Mouse (Mus musculus): Measurements from ENCODE around the gene Vps25. TPM values are rescaled to one million over a fixed set of nuclear protein-coding genes. Genes with fewer than 3 reads are reported as not detected.
A peak's percentile ranks its signal among the peaks of the same experiment; 100 is the strongest.

The Vps25 gene
- polyA plus RNA-seq, 1 experiment from 2014 or later, result 133 TPM

DNA sequence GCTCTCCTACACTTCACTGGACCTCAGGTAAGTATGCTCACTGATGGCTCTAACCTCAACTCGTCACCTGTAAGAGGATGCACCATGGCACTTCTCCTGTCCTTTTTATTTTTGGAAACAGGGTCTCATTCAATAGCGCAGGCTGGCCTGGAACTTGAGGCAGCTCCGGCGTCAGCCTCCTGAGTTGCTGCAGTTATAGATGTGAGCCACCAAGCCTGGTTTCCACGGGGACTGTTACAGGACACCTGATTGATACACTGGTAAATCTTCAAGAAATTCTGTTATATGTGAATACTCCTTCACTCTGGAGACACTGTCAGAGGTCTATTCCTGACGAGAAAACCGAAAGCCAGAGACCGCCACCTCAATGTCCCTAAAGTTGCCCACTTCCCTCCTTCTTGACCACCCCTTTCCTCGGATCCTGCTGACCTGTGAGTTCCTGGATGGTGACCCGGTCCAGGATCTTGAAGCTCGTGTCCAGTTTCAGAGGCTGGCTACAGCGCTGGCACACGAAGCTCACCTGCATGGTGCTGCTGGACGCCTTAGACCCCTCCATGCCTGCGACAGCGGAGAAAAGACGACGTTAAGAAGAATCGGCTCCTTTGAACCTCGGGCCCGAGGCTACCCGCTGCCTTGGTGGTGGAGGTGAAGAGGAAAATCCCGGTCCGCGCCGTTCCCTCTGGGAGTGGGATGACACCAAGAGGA lies 47.9 kb downstream of the Vps25 start:
- Histone ChIP-seq H3K4me2 (replicated peaks) (peak overlapping the region; percentile 99), H3K27ac (peak overlapping the region; percentile 52), H3K4me1 (replicated peaks; ENCODE audit: control insufficient read depth, insufficient read depth, low read length) (peaks cover 12% of the 10 kb centered on the region), H3K9ac (peak overlapping the region; percentile 90), H3K36me3 (replicated peaks; ENCODE audit: control insufficient read depth, insufficient read depth) (peaks cover 29% of the 10 kb centered on the region), H3K9me3 (ENCODE audit: control insufficient read depth, low read length) (no peaks in the 10 kb centered on the region), H3K27me3 (ENCODE audit: control insufficient read depth, insufficient read depth, low read length) (no peaks in the 10 kb centered on the region), H3K4me3 (replicated peaks; ENCODE audit: low read length) (peak overlapping the region; percentile 65)
- DNase-seq (ENCODE audit: low spot score), result no peak
- 13% methylated on average over 26 of the region's 26 CpGs for WGBS
- no peak for ATAC-seq (ENCODE audit: low FRiP score)

DNA sequence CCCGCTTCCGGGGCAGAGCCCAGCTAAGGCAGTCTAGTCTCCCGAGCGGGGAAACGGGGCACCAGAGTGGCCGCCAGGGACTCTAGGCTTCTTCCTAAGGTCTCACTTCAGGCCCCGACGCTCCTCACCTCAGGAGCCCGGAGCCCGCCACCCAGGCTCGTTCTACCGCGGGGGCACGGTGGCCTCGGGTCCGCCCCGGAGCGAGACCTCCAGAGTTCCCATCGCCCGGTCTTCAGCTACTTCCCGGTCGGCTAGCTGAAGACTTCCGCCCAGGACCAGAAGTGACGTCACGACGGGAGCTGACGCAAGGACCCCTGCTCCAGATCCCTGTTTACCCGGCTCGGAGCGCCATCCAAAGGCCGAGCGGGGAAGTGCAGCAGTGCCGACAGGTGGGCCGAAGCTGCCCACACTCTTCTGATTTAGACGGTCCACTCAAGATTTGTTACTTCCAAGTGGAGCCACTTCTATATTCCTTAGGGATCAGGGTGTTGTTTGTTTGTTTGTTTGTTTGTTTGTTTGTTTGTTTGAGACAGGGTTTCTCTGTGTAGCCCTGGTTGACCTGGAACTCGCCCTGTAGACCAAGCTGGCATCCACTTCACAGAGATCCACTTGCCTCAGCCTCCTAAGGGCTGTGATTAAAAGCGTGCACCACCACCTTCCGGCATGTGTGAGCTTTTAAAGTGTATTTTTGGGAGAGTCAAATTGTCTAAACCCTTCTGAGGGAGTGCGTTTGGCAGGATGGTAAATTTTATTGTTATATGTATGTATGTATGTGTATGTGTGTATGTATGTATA lies 48.7 kb downstream of the Vps25 start, which contains the start of gene Becn1:
Gene Becn1 (minus strand): TSS at position 283 of the 795 bp plus-strand sequence.
- WGBS, result 6% methylated on average over 39 of the region's 39 CpGs
- H3K27me3 ChIP-seq (ENCODE audit: control insufficient read depth, insufficient read depth, low read length), result no peaks in the 10 kb centered on the region
- peaks cover 25% of the 10 kb centered on the region for H3K36me3 ChIP-seq (replicated peaks; ENCODE audit: control insufficient read depth, insufficient read depth)
- no peaks in the 10 kb centered on the region for H3K9me3 ChIP-seq (ENCODE audit: control insufficient read depth, low read length)
- H3K4me2 ChIP-seq (replicated peaks), result peak within 1 kb of the TSS; percentile 99
- H3K27ac ChIP-seq, result peak within 1 kb of the TSS; percentile 52
- DNase-seq (ENCODE audit: low spot score), result peak; percentile 99
- ATAC-seq (ENCODE audit: low FRiP score), result peak; percentile 94
- H3K4me1 ChIP-seq (replicated peaks; ENCODE audit: control insufficient read depth, insufficient read depth, low read length), result peaks cover 12% of the 10 kb centered on the region
- peak within 1 kb of the TSS; percentile 90 for H3K9ac ChIP-seq
- H3K4me3 ChIP-seq (replicated peaks; ENCODE audit: low read length), result peak within 1 kb of the TSS; percentile 65

- no peak overlapping the region for H3K4me2 ChIP-seq (replicated peaks)
- DNase-seq (ENCODE audit: low spot score), result no peak
- ATAC-seq (ENCODE audit: low FRiP score), result no peak
- no peaks in the 10 kb centered on the region for H3K9me3 ChIP-seq (ENCODE audit: control insufficient read depth, low read length)
- no peaks in the 10 kb centered on the region for H3K4me1 ChIP-seq (replicated peaks; ENCODE audit: control insufficient read depth, insufficient read depth, low read length)
- no peaks in the 10 kb centered on the region for H3K36me3 ChIP-seq (replicated peaks; ENCODE audit: control insufficient read depth, insufficient read depth)
- 48% methylated on average over 5 of the region's 5 CpGs for WGBS
- H3K27ac ChIP-seq, result no peak overlapping the region
- H3K4me3 ChIP-seq (replicated peaks; ENCODE audit: low read length), result no peak overlapping the region
- no peaks in the 10 kb centered on the region for H3K27me3 ChIP-seq (ENCODE audit: control insufficient read depth, insufficient read depth, low read length)
- no peak overlapping the region for H3K9ac ChIP-seq
These were observed 54.2 kb downstream of the Vps25 start for GRCm38 (mm10) chr11:101307744-101308143.

Other genes with a start within 250 kb of the Vps25 start
- gene Atp6v0a1, start 244.3 kb upstream of the Vps25 start, polyA plus RNA-seq (2014; fragmentation: Nextera tagmentation; extraction: Ambion mirVana), result 143 and 152 TPM in 2 replicates
- 10.2 and 11.3 TPM in 2 replicates for gene Naglu, start 183.7 kb upstream of the Vps25 start, polyA plus RNA-seq (2014; fragmentation: Nextera tagmentation; extraction: Ambion mirVana)
- gene Hsd17b1, start 175.3 kb upstream of the Vps25 start, polyA plus RNA-seq (2014; fragmentation: Nextera tagmentation; extraction: Ambion mirVana), result 0.31 TPM in 1 of 2 replicates, not detected in the other
- 37.2 and 45.3 TPM in 2 replicates for gene Coasy, start 171.1 kb upstream of the Vps25 start, polyA plus RNA-seq (2014; fragmentation: Nextera tagmentation; extraction: Ambion mirVana)
- 84.0 and 86.6 TPM in 2 replicates for gene Mlx, start 166.4 kb upstream of the Vps25 start, polyA plus RNA-seq (2014; fragmentation: Nextera tagmentation; extraction: Ambion mirVana)
- gene Psmc3ip, start 158.3 kb upstream of the Vps25 start, polyA plus RNA-seq (2014; fragmentation: Nextera tagmentation; extraction: Ambion mirVana), result 16.4 and 20.7 TPM in 2 replicates
- 13.0 and 14.2 TPM in 2 replicates for gene Retreg3, start 133.8 kb upstream of the Vps25 start, polyA plus RNA-seq (2014; fragmentation: Nextera tagmentation; extraction: Ambion mirVana)
- gene Tubg1, start 133.8 kb upstream of the Vps25 start, polyA plus RNA-seq (2014; fragmentation: Nextera tagmentation; extraction: Ambion mirVana), result 64.0 and 64.1 TPM in 2 replicates
- 48.6 and 50.6 TPM in 2 replicates for gene Tubg2, start 97.8 kb upstream of the Vps25 start, polyA plus RNA-seq (2014; fragmentation: Nextera tagmentation; extraction: Ambion mirVana)
- 6.0 and 6.5 TPM in 2 replicates for gene Cntnap1, start 83.2 kb upstream of the Vps25 start, polyA plus RNA-seq (2014; fragmentation: Nextera tagmentation; extraction: Ambion mirVana)
- gene Plekhh3, start 82.4 kb upstream of the Vps25 start, polyA plus RNA-seq (2014; fragmentation: Nextera tagmentation; extraction: Ambion mirVana), result 7.7 and 9.5 TPM in 2 replicates
- gene Ccr10, start 78.3 kb upstream of the Vps25 start, polyA plus RNA-seq (2014; fragmentation: Nextera tagmentation; extraction: Ambion mirVana), result 0.23 and 0.25 TPM in 2 replicates
- 26.9 and 37.2 TPM in 2 replicates for gene Ezh1, start 27.2 kb upstream of the Vps25 start, polyA plus RNA-seq (2014; fragmentation: Nextera tagmentation; extraction: Ambion mirVana)
- 102 and 117 TPM in 2 replicates for gene Ramp2, start 7.7 kb upstream of the Vps25 start, polyA plus RNA-seq (2014; fragmentation: Nextera tagmentation; extraction: Ambion mirVana)
- gene Wnk4, start 6.9 kb downstream of the Vps25 start, polyA plus RNA-seq (2014; fragmentation: Nextera tagmentation; extraction: Ambion mirVana), result 5.3 and 6.0 TPM in 2 replicates
- 0.42 and 0.91 TPM in 2 replicates for gene Cntd1, start 25.3 kb downstream of the Vps25 start, polyA plus RNA-seq (2014; fragmentation: Nextera tagmentation; extraction: Ambion mirVana)
- 242 and 256 TPM in 2 replicates for gene Coa3, start 25.4 kb downstream of the Vps25 start, polyA plus RNA-seq (2014; fragmentation: Nextera tagmentation; extraction: Ambion mirVana)
- 172 and 176 TPM in 2 replicates for gene Becn1, start 48.6 kb downstream of the Vps25 start, polyA plus RNA-seq (2014; fragmentation: Nextera tagmentation; extraction: Ambion mirVana)
- gene Psme3, start 62.5 kb downstream of the Vps25 start, polyA plus RNA-seq (2014; fragmentation: Nextera tagmentation; extraction: Ambion mirVana), result 89.7 and 97.3 TPM in 2 replicates
- gene Aoc2, start 71.4 kb downstream of the Vps25 start, polyA plus RNA-seq (2014; fragmentation: Nextera tagmentation; extraction: Ambion mirVana), result 1.3 and 1.6 TPM in 2 replicates
- gene Aoc3, start 76.9 kb downstream of the Vps25 start, polyA plus RNA-seq (2014; fragmentation: Nextera tagmentation; extraction: Ambion mirVana), result 0.21 and 0.28 TPM in 2 replicates
- gene G6pc, start 113.9 kb downstream of the Vps25 start, polyA plus RNA-seq (2014; fragmentation: Nextera tagmentation; extraction: Ambion mirVana), result not detected in 2 replicates
- gene Aarsd1, start 163.9 kb downstream of the Vps25 start, polyA plus RNA-seq (2014; fragmentation: Nextera tagmentation; extraction: Ambion mirVana), result 82.4 and 85.3 TPM in 2 replicates
- gene Gm27029, start 171.1 kb downstream of the Vps25 start, polyA plus RNA-seq (2014; fragmentation: Nextera tagmentation; extraction: Ambion mirVana), result 7.3 and 8.8 TPM in 2 replicates
- 23.1 and 24.1 TPM in 2 replicates for gene Rundc1, start 171.4 kb downstream of the Vps25 start, polyA plus RNA-seq (2014; fragmentation: Nextera tagmentation; extraction: Ambion mirVana)
- gene Ptges3l, start 171.6 kb downstream of the Vps25 start, polyA plus RNA-seq (2014; fragmentation: Nextera tagmentation; extraction: Ambion mirVana), result 1.9 and 2.2 TPM in 2 replicates
- gene Rpl27, start 188.6 kb downstream of the Vps25 start, polyA plus RNA-seq (2014; fragmentation: Nextera tagmentation; extraction: Ambion mirVana), result 248 and 297 TPM in 2 replicates
- 2.6 and 5.4 TPM in 2 replicates for gene Ifi35, start 194.7 kb downstream of the Vps25 start, polyA plus RNA-seq (2014; fragmentation: Nextera tagmentation; extraction: Ambion mirVana)
- gene Rnd2, start 211.3 kb downstream of the Vps25 start, polyA plus RNA-seq (2014; fragmentation: Nextera tagmentation; extraction: Ambion mirVana), result 51.0 and 52.5 TPM in 2 replicates
- 99.9 and 117 TPM in 2 replicates for gene Vat1, start 212.5 kb downstream of the Vps25 start, polyA plus RNA-seq (2014; fragmentation: Nextera tagmentation; extraction: Ambion mirVana)

Data from hindbrain, embryonic 14.5 days (tissue).